ENCODE assay signal across 28 mouse cellular contexts in the genomic region with DNA sequence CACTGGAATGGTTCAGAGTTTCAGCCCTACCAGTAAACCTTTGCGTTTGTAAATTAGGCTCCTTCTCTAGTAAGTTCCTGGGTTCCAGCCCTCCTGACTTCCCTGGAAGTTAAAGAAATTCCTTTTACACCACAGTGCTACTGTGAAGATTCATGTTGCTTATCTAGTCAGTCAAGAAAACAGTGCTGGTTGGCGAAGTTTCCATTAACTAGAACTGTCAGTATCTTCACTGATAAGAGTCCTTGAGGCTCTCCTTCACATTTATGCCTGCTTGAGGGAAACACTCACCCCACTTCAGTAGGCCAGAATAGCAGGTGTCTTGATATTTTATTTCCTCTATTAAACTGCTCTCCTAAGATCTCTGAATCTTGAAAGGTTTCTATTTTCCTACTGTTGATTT.
"Had no signal": no experiment of that assay in that cellular context is flagged by ENCODE, and none has a peak within 500 bp of the region (broad histone marks: within the 10 kb centered on the region; RNA-seq: fewer than 3 reads in every experiment).

No protein-coding gene starts in this region.

- H3K9ac ChIP-seq: limb, embryonic 12.5 days; limb, embryonic 13.5 days; limb, embryonic 15.5 days; liver, embryonic 12.5 days; liver, embryonic 13.5 days; liver, embryonic 14.5 days; liver, embryonic 15.5 days; liver, postnatal 0 days; lung, embryonic 14.5 days; lung, embryonic 15.5 days; midbrain, embryonic 12.5 days; midbrain, embryonic 13.5 days; midbrain, embryonic 15.5 days; neural tube, embryonic 12.5 days had no signal

- H3K27me3 ChIP-seq: limb, embryonic 12.5 days; limb, embryonic 13.5 days; limb, embryonic 15.5 days; liver, embryonic 12.5 days; liver, embryonic 13.5 days; liver, embryonic 15.5 days; lung, embryonic 15.5 days; megakaryocyte, embryonic 14.5 days; midbrain, embryonic 12.5 days; midbrain, embryonic 13.5 days; midbrain, embryonic 15.5 days; neural tube, embryonic 12.5 days had no signal

- H3K9me3 ChIP-seq: limb, embryonic 10.5 days; limb, embryonic 12.5 days; limb, embryonic 13.5 days; limb, embryonic 15.5 days; liver, embryonic 12.5 days; liver, embryonic 13.5 days; liver, embryonic 15.5 days; lung, embryonic 15.5 days; megakaryocyte, embryonic 14.5 days; midbrain, embryonic 10.5 days; midbrain, embryonic 12.5 days; midbrain, embryonic 13.5 days; midbrain, embryonic 15.5 days; neural tube, embryonic 12.5 days had no signal

- H3K4me1 ChIP-seq: limb, embryonic 10.5 days; limb, embryonic 12.5 days; limb, embryonic 13.5 days; limb, embryonic 15.5 days; liver, embryonic 12.5 days; liver, embryonic 13.5 days; liver, embryonic 15.5 days; lung, embryonic 15.5 days; megakaryocyte, embryonic 14.5 days; midbrain, embryonic 10.5 days; midbrain, embryonic 12.5 days; midbrain, embryonic 13.5 days; midbrain, embryonic 15.5 days; neural tube, embryonic 12.5 days had no signal

- H3K27ac ChIP-seq: limb, embryonic 10.5 days; limb, embryonic 12.5 days; limb, embryonic 13.5 days; limb, embryonic 15.5 days; liver, embryonic 12.5 days; liver, embryonic 13.5 days; liver, embryonic 14.5 days; liver, embryonic 15.5 days; lung, embryonic 15.5 days; macrophage; midbrain, embryonic 10.5 days; midbrain, embryonic 12.5 days; midbrain, embryonic 13.5 days; midbrain, embryonic 15.5 days; neural tube, embryonic 12.5 days had no signal

- H3K36me3 ChIP-seq: limb, embryonic 10.5 days; limb, embryonic 12.5 days; limb, embryonic 13.5 days; limb, embryonic 15.5 days; liver, embryonic 12.5 days; liver, embryonic 13.5 days; liver, embryonic 15.5 days; lung, embryonic 15.5 days; midbrain, embryonic 10.5 days; midbrain, embryonic 12.5 days; midbrain, embryonic 13.5 days; midbrain, embryonic 15.5 days; neural tube, embryonic 12.5 days had no signal

- H3K4me3 ChIP-seq: limb, embryonic 10.5 days; limb, embryonic 12.5 days; limb, embryonic 13.5 days; limb, embryonic 15.5 days; liver, embryonic 12.5 days; liver, embryonic 13.5 days; liver, embryonic 15.5 days; lung, embryonic 15.5 days; megakaryocyte, embryonic 14.5 days; midbrain, embryonic 10.5 days; midbrain, embryonic 12.5 days; midbrain, embryonic 13.5 days; midbrain, embryonic 15.5 days; myocyte; neural tube, embryonic 12.5 days had no signal

- DNase-seq: left cerebral cortex, postnatal 4 days; liver; liver, embryonic 13.5 days; liver, postnatal 0 days; lung, adult 18-20 months; lung, adult 2 months; lung, embryonic 14.5 days; lung, postnatal 10 days; lung, postnatal 14 days; lung, postnatal 36 days; lung, postnatal 4 days; midbrain, embryonic 14.5 days had no signal
